In the genomic region with DNA sequence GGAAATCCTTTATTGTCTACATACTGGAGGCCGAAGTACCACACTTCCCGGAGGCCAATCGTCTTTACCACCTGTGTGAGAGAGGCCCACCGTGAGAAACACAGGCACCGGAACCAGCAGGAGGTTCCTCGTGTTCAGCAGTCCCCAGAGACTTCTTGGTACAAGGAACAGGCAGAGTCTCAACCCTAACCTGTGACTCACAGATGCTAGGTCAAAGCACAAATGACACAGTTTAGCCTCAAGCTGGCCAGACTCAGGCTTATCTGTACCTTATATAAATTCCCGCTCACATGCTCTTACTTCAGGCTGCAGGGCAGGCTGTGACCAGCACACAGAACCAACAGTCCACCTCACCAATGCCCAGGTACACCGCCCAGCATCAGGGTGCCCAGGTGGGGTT, we compare ENCODE assay signal across 20 mouse cellular contexts. TPM values are rescaled to one million over a fixed set of nuclear protein-coding genes. Genes with fewer than 3 reads are reported as not detected.
DNase-seq lines count a peak whose midpoint lies in the region; ATAC-seq and TF ChIP-seq lines count a peak whose summit lies in the region.
"Had no signal": no experiment of that assay in that cellular context is flagged by ENCODE, and none has a peak within 500 bp of the region (broad histone marks: within the 10 kb centered on the region; RNA-seq: fewer than 3 reads in every experiment).

No protein-coding gene starts in this region.

- H3K27ac ChIP-seq in kidney, adult 2 months (ENCODE audit: insufficient read depth, low read depth, low read length) = peak overlapping the region; percentile 89
- H3K27ac ChIP-seq in layer of hippocampus, adult 2 months = peak overlapping the region; percentile 43; the same call in 1 of the 2 replicates
- peak overlapping the region; percentile 84 for H3K27ac ChIP-seq in intestine, postnatal 0 days (ENCODE audit: low read depth, low read length)
- no peak overlapping the region for H3K27ac ChIP-seq in heart, embryonic 11.5 days (ENCODE audit: low read depth, low read length)
- H3K27ac ChIP-seq: forebrain, embryonic 13.5 days; heart, adult 2 months; hindbrain, embryonic 13.5 days; macrophage; neural tube, embryonic 15.5 days had no signal

- H3K4me2 ChIP-seq in intestine, postnatal 0 days (replicated peaks; ENCODE audit: low read depth) = peak overlapping the region; percentile 13; the same call in 1 of the 2 replicates
- H3K4me2 ChIP-seq in heart, embryonic 11.5 days = no peak overlapping the region
- H3K4me2 ChIP-seq: forebrain, embryonic 13.5 days; hindbrain, embryonic 13.5 days; midbrain, embryonic 11.5 days; neural tube, embryonic 15.5 days had no signal

- no peaks in the 10 kb centered on the region for H3K9me3 ChIP-seq in intestine, postnatal 0 days (ENCODE audit: control insufficient read depth)
- no peaks in the 10 kb centered on the region for H3K9me3 ChIP-seq in heart, embryonic 11.5 days (replicated peaks; ENCODE audit: control insufficient read depth, low read length)
- H3K9me3 ChIP-seq: forebrain, embryonic 13.5 days; G1E; hindbrain, embryonic 13.5 days; neural tube, embryonic 15.5 days had no signal

- H3K36me3 ChIP-seq in kidney, adult 2 months (ENCODE audit: control insufficient read depth, insufficient read depth, low read length) = peaks cover 7% of the 10 kb centered on the region
- H3K36me3 ChIP-seq in intestine, postnatal 0 days (ENCODE audit: control insufficient read depth, insufficient read depth) = peaks cover 47% of the 10 kb centered on the region
- no peaks in the 10 kb centered on the region for H3K36me3 ChIP-seq in heart, embryonic 11.5 days (ENCODE audit: control insufficient read depth, insufficient read depth, low read length)
- H3K36me3 ChIP-seq: neural tube, embryonic 15.5 days had no signal

- ATAC-seq in intestine, postnatal 0 days = peak; percentile 90
- ATAC-seq in megakaryocyte, adult 5-6 weeks (ENCODE audit: poor library complexity, severe bottlenecking) = no peak
- no peak for ATAC-seq in heart, embryonic 11.5 days (replicated peaks; ENCODE audit: insufficient number of reproducible peaks, low FRiP score, low TSS enrichment)
- ATAC-seq: forebrain, embryonic 13.5 days had no signal

- peaks cover 56% of the 10 kb centered on the region for H3K4me1 ChIP-seq in kidney, adult 2 months (ENCODE audit: control insufficient read depth, insufficient read depth, low read length)
- H3K4me1 ChIP-seq in intestine, postnatal 0 days (replicated peaks; ENCODE audit: control insufficient read depth, insufficient read depth, low read length) = no peaks in the 10 kb centered on the region
- H3K4me1 ChIP-seq in heart, embryonic 11.5 days (ENCODE audit: control insufficient read depth, insufficient read depth, low read length) = peaks cover 14% of the 10 kb centered on the region; the same call in 1 of the 2 replicates

- TF ChIP-seq POLR2A in kidney, adult 2 months (IDR thresholded peaks at IDR 0.05; ENCODE audit: low read depth, low read length) = no peak

- no peak overlapping the region for H3K4me3 ChIP-seq in kidney, adult 2 months (ENCODE audit: insufficient read depth, low read depth, low read length)
- H3K4me3 ChIP-seq in layer of hippocampus, adult 2 months = no peak overlapping the region
- no peak overlapping the region for H3K4me3 ChIP-seq in intestine, postnatal 0 days (ENCODE audit: low read depth, low read length)
- no peak overlapping the region for H3K4me3 ChIP-seq in heart, embryonic 11.5 days (ENCODE audit: low read depth, low read length)
- H3K4me3 ChIP-seq: forebrain, embryonic 13.5 days; heart, adult 2 months; hindbrain, embryonic 13.5 days; neural tube, embryonic 15.5 days had no signal

- 41% methylated on average over 8 of the region's 8 CpGs for WGBS in kidney, adult 2 months
- 37% methylated on average over 8 of the region's 8 CpGs for WGBS in intestine, postnatal 0 days
- WGBS in heart, embryonic 11.5 days (ENCODE audit: insufficient replicate concordance) = 89% methylated on average over 8 of the region's 8 CpGs

- peak; percentile 54 for DNase-seq in kidney, adult 2 months
- no peak for DNase-seq in kidney, postnatal 14 days
- DNase-seq in layer of hippocampus, adult 2 months (ENCODE audit: low spot score in 2 of 2) = no peak
- DNase-seq in layer of hippocampus, adult 11-12 months (ENCODE audit: low spot score) = no peak
- DNase-seq: cerebellum, adult 2 months; cerebellum, postnatal 36 days; gastrocnemius, postnatal 36 days; layer of hippocampus, postnatal 36 days; thymus, postnatal 14 days had no signal

- TF ChIP-seq CTCF in kidney, adult 2 months (conservative IDR thresholded peaks at IDR 0.05; ENCODE audit: insufficient read depth, insufficient read length, low read depth, low read length) = no peak
- no peak for TF ChIP-seq CTCF in layer of hippocampus, adult 2 months (conservative IDR thresholded peaks at IDR 0.05)
- no peak for TF ChIP-seq CTCF in intestine, postnatal 0 days (IDR thresholded peaks at IDR 0.05; ENCODE audit: low read depth)

- 0 out of 2 replicates have a peak overlapping the region, but pooled peaks have one; percentile 3 for H3K9ac ChIP-seq in intestine, postnatal 0 days (ENCODE audit: low read depth, low read length)
- no peak overlapping the region for H3K9ac ChIP-seq in heart, embryonic 11.5 days (ENCODE audit: low read depth, low read length)
- H3K9ac ChIP-seq: forebrain, embryonic 13.5 days; hindbrain, embryonic 13.5 days; neural tube, embryonic 15.5 days had no signal

- H3K27me3 ChIP-seq in kidney, adult 2 months (replicated peaks; ENCODE audit: control insufficient read depth, insufficient read depth, low read length) = no peaks in the 10 kb centered on the region
- H3K27me3 ChIP-seq in intestine, postnatal 0 days (replicated peaks; ENCODE audit: control insufficient read depth, insufficient read depth, low read length) = no peaks in the 10 kb centered on the region
- H3K27me3 ChIP-seq in heart, embryonic 11.5 days (ENCODE audit: control insufficient read depth, insufficient read depth, low read length) = no peaks in the 10 kb centered on the region
- H3K27me3 ChIP-seq: forebrain, embryonic 13.5 days; hindbrain, embryonic 13.5 days; neural tube, embryonic 15.5 days; Patski had no signal

RNA-seq across cellular contexts. Expression of a gene that starts 26.7 kb away (rescaled TPM):
- 129 and 152 TPM in 2 replicates for polyA plus RNA-seq in kidney, adult 2 months (2012; rRNA removed)
- total RNA-seq in layer of hippocampus, adult 2 months (2021) = 10 to 100 TPM; 48.0 to 51.1 TPM
- 342 and 379 TPM in 2 replicates for polyA plus RNA-seq in intestine, postnatal 0 days (2015; fragmentation: Nextera tagmentation; extraction: Ambion mirVana)
- total RNA-seq in megakaryocyte, adult 5-6 weeks (2015) = 45.8 and 49.8 TPM in 2 replicates
- 130 and 175 TPM in 2 replicates for total RNA-seq in megakaryocyte, adult 5-6 weeks (2017)
- 89.2 and 109 TPM in 2 replicates for polyA plus RNA-seq in heart, embryonic 11.5 days (2014; fragmentation: Nextera tagmentation; extraction: Ambion mirVana)
